Mouse (Mus musculus): ENCODE data around the gene Cdkn2aipnl. TPM values are rescaled to one million over a fixed set of nuclear protein-coding genes. Genes with fewer than 3 reads are reported as not detected.

Gene Cdkn2aipnl
- polyA plus RNA-seq, 3 experiments from 2014 or later: 87.2 to 108 (median 97.6) TPM

DNA sequence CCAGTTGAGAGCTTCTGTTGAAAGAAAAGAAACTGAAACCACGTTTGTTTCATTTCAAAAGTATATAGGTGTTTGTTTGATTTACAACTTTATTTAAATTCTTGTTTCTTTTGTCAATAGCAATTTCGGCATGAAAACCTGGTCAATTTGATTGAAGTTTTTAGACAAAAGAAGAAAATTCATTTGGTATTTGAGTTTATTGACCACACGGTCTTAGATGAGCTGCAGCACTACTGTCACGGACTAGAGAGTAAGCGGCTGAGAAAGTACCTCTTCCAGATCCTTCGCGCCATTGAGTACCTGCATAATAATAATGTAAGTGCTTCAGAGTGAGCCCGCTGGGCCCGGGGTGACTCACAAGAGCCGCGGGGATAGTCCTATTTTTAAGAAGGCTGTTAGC, 43.5 kb downstream of the Cdkn2aipnl start:
- ATAC-seq: no peak

DNA sequence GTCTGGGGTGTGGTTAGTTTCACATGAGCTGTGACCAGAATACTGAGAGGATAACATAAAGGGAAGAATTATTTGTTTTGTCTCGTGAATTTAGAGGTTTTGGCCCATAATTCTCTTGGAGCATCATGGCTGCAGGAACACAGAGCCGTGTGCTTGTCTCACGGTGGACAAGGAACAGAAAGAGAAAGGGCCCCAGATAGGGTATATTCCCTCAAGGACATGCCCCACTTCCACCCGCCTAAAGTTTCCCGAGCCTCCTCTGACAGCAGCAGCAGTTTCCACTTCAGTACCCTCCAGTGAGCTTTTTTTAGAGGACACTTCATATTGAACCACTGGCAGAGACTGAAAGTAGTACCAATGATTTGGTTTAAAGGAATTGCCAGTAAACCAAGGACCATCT, 44.1 kb downstream of the Cdkn2aipnl start:
- ATAC-seq: no peak

DNA sequence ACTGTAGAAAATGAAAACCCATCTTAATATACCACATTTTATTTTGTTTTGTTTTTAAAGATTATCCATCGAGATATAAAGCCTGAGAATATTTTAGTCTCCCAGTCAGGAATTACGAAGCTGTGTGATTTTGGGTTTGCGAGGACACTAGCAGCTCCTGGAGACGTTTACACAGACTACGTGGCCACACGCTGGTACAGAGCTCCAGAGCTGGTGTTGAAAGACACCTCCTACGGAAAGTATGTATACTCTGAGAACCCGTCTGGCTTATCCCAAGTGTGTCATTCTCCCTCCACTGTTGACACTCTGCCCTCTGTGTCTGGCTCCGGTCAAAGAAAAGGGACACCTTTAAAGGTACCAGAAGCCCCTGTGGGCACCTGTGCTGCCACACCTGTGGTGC, 50.8 kb downstream of the Cdkn2aipnl start:
- no peak for ATAC-seq

Other genes starting within 250 kb of the Cdkn2aipnl start
- 10 to 100 TPM; 15.3 to 22.3 (median 19.0) TPM for gene Sec24a, start 204.0 kb upstream of the Cdkn2aipnl start, polyA plus RNA-seq (2017; shearing (Covaris generic))
- 100 to 1,000 TPM; 128 to 162 (median 150) TPM for gene Sar1b, start 204.0 kb upstream of the Cdkn2aipnl start, polyA plus RNA-seq (2017; shearing (Covaris generic))
- 10 to 100 TPM; 14.1 to 21.5 (median 20.1) TPM for gene Jade2, start 110.0 kb upstream of the Cdkn2aipnl start, polyA plus RNA-seq (2017; shearing (Covaris generic))
- gene Ube2b, start 33.1 kb downstream of the Cdkn2aipnl start, polyA plus RNA-seq (2017; shearing (Covaris generic)): 100 to 1,000 TPM; 175 to 228 (median 189) TPM
- gene Cdkl3, start 36.6 kb downstream of the Cdkn2aipnl start, polyA plus RNA-seq (2017; shearing (Covaris generic)): 1 to 10 TPM; 5.7 to 6.7 (median 6.2) TPM
- 10 to 100 TPM; 14.5 to 15.1 (median 14.5) TPM for gene Ppp2ca, start 131.0 kb downstream of the Cdkn2aipnl start, polyA plus RNA-seq (2017; shearing (Covaris generic))
- not detected for gene Olfr1373, start 177.9 kb downstream of the Cdkn2aipnl start, polyA plus RNA-seq (2017; shearing (Covaris generic))
- not detected for gene Olfr1371, start 246.3 kb downstream of the Cdkn2aipnl start, polyA plus RNA-seq (2017; shearing (Covaris generic))

All from inflammation-experienced regulatory T-cells, adult 6 months (primary cell).